Mouse (Mus musculus): ENCODE data around the gene Nck2. TPM values are rescaled to one million over a fixed set of nuclear protein-coding genes. Genes with fewer than 3 reads are reported as not detected.

Gene Nck2
- total RNA-seq, 2 experiments from 2014 or later, result 56.2 to 58.7 TPM

DNA sequence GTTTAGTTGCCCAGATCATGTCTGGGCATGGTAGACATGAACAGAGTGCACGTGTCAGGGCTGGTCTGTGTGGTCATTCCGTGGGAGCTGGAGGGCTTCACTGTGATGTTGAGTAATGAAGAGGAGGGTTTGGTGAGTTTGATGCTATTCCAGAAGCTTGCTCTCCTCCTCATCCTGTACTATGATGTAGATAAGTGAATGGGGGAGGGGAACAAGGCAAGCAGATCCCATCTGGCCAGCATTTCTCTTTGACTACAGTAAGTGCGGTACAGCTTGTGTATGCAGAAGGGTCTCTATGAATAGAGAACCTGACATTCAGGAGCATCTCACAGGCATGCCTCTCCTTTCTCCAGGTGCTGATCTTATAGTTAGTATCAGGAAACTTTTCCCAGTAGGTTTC, 52.6 kb downstream of the Nck2 start:
- DNase-seq, result no peak
- intact Hi-C loops (cut with DNase I), result no loop called here

DNA sequence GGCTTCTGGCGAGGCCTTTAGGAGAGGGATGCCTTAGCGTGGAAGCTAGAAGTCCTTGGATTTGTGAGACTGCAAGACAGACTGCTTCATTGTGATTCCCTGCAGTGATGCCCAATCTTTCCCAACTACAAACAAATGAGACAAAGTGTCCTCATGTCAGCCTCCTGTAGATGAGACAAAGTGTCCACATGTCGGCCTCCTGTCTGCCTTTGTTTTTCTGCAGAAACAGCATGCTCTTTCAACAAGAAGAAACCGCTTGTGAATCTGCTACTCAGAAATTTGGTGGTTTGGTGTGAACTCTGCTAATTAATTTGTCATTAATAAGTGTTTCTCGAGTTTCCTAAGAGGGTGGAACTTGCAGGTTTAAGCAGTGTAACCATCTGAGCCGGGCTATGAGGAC, 53.6 kb downstream of the Nck2 start:
- intact Hi-C loops (cut with DNase I), result no loop called here
- no peak for DNase-seq

- intact Hi-C loops (cut with DNase I), result no loop called here
These were observed 55.7 kb downstream of the Nck2 start for GRCm38 (mm10) chr1:43500121-43500520.

GRCm38 (mm10) chr1:43501143-43501919, 57.0 kb downstream of the Nck2 start:
- no peak for DNase-seq
- intact Hi-C loops (cut with DNase I), result no loop called here

More at GRCm38 (mm10) chr1:43500121-43500520, 55.7 kb downstream of the Nck2 start:
- no peak for DNase-seq

DNA sequence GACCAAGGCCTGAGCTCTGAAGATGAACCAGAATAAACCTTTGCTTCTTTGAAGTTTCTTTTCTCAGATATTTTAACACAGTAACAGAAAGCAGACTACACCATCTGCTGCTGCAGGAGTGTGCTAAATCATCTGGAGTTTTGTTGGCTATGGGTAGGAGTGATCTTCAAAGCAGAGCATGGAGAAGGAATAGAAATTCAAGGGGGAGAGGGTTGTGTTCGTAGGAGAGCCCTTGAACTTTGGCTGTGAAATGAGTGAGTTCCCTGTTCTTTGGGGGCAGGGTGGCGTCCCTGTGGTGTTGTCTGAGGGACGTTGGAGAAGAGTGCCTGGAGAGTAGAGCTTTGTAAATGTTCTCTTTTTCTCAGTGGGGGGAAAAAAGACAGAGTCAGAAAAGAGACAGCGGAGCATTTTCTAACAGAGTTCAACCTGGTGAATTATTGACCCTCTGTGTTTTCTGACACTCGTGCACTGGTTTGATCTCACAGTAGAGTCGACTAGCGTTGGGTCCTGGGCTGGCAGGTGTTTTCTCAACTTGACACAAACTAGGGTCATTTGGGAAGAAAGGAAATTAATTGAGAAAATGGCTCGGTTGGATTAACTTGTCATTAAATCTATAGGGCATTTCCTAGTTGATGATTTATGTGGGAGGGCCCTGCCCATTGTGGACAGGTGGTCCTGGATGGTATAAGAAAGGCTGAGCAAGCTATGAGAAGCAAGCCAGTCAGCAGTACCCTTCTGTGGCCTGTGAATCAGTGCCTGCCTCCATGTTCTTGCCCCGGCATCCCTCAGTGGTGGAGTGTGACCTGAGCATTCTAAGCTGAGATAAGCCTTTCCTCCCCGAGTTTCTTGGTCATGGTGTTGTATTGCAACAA, 57.8 kb downstream of the Nck2 start:
- DNase-seq, result no peak
- intact Hi-C loops (cut with DNase I), result no loop called here

- intact Hi-C loops (cut with DNase I), result no loop called here
- DNase-seq, result no peak
These were observed 58.4 kb downstream of the Nck2 start for GRCm38 (mm10) chr1:43502792-43503146.

DNA sequence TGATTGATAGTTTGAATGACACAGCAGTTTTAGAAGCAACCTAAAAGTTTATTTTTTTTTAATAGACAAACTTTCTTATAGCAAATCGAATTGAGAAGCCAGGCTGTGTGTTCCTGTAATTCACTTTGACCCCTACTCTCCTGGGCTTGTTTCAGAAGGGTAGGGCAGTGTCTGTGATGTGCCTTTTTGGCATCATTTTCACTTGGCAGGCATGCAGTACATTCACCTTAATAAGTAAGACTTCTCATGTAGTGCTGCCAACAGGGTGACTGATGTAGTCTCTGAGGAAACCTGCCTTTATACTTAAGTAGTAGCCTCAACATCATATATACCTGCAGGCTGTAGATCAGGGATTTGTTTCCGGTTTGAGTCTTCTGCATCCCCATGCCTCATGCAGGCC, 58.9 kb downstream of the Nck2 start:
- intact Hi-C loops (cut with DNase I), result no loop called here
- no peak for DNase-seq

DNA sequence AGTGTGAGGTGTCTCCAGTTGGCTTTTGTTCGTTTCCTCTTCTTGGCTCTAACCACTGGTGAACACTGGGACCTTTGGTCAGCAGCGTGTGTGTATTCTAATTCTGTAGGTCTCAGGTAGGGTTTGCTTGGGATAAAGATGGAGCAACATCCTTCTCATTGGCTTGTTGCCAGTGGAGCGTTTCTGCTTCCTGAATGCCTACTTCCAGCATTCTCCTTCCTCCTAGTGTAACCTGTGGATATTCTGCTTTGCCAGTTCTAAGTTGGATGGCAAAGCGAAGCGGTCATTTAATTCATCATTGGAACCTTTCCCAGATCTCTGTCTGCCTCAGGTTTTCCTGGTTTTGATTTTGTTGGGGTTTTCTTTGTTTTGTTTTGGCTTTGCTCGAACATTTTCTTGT, 59.3 kb downstream of the Nck2 start:
- intact Hi-C loops (cut with DNase I), result no loop called here
- DNase-seq, result no peak

- intact Hi-C loops (cut with DNase I), result no loop called here
- peak; percentile 65 for DNase-seq
These were observed 59.9 kb downstream of the Nck2 start for GRCm38 (mm10) chr1:43504235-43504634.

DNA sequence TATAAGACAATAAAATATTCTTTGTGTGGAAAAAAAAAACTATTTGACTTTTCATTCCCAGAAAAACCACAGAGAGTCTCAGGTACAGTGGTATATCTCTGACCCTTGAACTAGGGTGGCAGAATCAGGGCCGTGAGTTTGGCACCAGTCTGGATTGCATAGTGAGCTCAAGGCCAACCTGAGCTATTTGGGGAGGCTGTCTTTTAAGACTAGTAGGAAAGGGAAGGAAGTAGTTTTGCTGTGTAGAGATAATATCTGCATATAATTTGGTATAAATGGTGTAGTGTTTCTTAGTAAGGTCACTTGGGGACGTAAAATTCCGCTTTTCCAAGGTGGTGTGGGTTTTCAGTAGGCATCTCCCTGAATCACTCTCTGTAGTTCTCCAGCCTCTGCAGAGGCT, 62.3 kb downstream of the Nck2 start:
- no peak for DNase-seq
- intact Hi-C loops (cut with DNase I), result no loop called here

- intact Hi-C loops (cut with DNase I), result no loop called here
- DNase-seq, result no peak
These were observed 63.4 kb downstream of the Nck2 start for GRCm38 (mm10) chr1:43507809-43508208.

GRCm38 (mm10) chr1:43511256-43511655, 66.9 kb downstream of the Nck2 start:
- intact Hi-C loops (cut with DNase I), result no loop called here
- peak; percentile 28 for DNase-seq

DNA sequence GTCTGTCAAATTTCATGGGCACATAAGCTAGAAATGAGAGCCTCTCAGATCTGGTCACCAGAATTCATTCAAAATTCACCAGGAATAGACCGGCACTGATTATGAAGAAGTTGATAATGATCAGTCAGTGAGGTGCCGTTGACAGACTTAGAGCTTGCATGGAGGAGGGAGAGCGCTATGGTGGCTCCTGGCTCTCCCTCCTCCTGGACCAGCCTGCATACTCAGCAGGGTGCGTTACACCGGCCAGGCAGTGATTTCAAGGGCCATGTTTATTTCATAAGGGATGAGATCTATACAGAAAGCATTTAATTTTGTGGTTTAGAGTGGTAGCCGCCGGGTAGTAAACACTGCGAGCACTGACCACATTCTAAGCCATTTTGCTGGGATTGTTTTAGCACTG, 67.3 kb downstream of the Nck2 start:
- intact Hi-C loops (cut with DNase I), result no loop called here
- no peak for DNase-seq

GRCm38 (mm10) chr1:43517405-43517804, 73.0 kb downstream of the Nck2 start:
- DNase-seq, result no peak
- intact Hi-C loops (cut with DNase I), result no loop called here

- DNase-seq, result no peak
- intact Hi-C loops (cut with DNase I), result no loop called here
These were observed 76.0 kb downstream of the Nck2 start for GRCm38 (mm10) chr1:43520216-43520988.

DNA sequence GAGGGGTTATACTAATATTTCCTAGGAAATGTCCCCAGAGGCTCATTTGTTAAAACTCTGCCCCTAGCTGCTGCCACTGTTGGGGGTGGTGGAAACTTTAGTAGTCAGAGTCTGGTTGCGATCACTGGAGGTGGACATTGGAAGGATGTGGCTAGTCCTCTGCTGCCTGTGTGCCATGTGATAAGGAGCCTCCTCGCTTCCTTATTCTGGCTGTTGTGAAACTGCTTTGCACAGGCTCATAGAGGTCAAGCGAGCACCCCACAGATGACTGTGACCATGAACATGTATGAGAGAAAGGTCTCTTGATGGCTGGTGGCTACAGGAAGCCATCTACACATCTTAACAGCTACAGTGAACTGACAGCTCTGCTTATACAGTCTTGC, 76.6 kb downstream of the Nck2 start:
- no peak for DNase-seq
- intact Hi-C loops (cut with DNase I), result no loop called here

DNA sequence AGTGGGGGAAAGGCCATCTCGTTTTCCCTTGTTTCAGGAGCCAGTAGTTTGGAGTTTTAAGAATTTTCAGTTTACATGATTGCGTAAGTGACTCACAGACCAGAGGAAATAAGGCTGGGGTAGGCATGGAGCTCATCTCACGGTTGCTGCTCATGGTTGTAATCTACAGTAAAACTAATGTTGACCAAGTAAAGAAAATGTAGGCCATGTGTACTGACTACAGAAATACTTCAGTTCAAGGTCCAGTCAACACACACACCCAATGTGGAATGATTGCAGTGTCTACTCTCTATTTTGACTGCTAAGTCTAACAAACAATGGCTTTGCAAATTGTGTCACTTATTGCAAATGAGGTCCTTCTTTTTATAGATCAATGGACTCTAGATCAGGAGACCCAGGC, 77.1 kb downstream of the Nck2 start:
- DNase-seq, result no peak
- intact Hi-C loops (cut with DNase I), result no loop called here

- intact Hi-C loops (cut with DNase I), result no loop called here
- no peak for DNase-seq
These were observed 77.6 kb downstream of the Nck2 start for GRCm38 (mm10) chr1:43521950-43522349.

DNA sequence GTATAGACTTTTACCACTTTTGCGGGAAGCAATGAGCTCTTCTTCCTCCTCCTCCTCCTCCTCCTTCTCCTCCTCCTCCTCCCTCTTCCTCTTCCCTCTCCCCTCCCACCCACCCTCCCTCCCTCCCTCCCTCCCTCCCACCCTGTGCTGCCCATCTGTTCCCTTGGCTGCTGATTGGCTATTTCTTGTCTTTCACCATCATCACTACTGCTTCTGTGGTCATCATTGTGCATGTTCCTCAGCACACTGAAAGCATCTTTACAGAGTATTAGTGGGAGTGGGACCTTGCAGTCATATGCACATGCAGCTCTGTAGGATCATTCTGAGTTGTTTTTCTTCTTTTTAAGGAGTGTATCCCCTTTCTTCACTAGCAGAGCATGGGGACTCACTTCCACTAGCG, 78.6 kb downstream of the Nck2 start:
- intact Hi-C loops (cut with DNase I), result no loop called here
- DNase-seq, result no peak

DNA sequence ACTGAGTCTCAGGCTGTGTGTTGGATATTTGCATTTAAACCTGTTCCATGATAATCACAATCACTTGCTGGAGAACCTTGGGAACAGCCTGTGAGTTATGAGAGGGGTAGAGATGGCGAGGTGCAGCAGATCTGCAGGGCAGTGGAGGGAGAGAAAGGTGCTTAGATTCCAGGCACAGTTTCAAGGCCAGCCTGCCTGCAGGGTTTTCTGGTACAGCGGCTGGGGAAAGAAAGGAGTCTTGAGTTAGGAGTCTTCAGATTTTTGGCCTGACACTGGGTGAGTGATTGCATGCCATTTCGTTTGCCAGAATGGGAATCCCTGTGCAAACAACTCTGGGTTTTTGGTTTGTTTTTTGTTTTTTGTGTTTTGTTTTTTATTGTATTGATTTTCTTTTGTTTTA, 80.0 kb downstream of the Nck2 start:
- DNase-seq, result no peak
- intact Hi-C loops (cut with DNase I), result no loop called here

DNA sequence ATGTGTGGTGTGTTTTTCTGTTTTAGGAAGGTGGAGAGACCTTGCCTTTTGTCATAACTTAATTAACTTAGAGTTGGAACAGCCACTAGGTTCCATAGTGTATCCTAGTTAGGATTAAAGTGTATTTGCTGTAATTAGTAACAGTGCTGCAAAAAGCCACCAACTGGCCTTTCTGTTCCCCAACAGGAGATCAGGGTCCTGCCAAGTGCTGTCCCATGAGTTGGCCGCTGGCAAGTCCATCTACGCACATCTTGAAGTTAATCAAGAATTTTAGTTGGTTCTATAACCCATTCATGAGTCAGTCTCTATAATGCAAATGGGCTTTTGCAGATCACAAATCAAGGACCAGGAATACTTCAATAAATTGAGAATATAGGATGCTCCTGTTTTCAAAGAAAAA, 83.9 kb downstream of the Nck2 start:
- peak; percentile 22 for DNase-seq
- intact Hi-C loops (cut with DNase I), result no loop called here
